Mouse (Mus musculus) Muller cell, postnatal 12 days (primary cell): ENCODE data around the gene Phf11a.
"Not testable (repeated sequence)": the region's sequence is repeated elsewhere in the genome, so short reads cannot be mapped to it uniquely, and the experiment has no call there.

Experiments
- DNase-seq: peaks from one replicate; pipeline ENCODE4 v3.0.0-alpha.2; 2015; ENCODE audit errors: inconsistent ontology term

Gene Phf11a

DNA sequence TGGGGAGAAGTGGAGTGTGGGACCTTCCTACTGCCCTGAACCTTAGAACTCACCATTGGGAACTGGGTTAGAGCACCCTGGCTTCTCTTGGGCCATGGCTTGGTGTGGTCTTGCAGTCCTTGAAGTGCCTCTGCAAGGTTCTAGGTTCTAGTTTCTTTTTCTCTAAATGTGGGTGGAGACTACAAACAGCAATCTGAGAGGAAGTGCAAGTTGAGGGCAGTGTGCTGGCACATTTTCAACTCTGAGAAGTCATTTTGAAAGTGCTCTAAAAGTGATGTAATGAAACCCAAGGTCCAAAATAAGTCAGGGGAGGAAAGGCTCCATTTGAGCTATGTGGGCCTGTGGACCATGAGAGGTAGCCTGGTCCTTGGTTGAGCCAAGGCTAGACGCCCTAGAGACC lies at the start of gene Phf11a:
Gene Phf11a (minus strand): TSS at position 132 of the 400 bp plus-strand sequence.
- not testable (repeated sequence) for DNase-seq

DNA sequence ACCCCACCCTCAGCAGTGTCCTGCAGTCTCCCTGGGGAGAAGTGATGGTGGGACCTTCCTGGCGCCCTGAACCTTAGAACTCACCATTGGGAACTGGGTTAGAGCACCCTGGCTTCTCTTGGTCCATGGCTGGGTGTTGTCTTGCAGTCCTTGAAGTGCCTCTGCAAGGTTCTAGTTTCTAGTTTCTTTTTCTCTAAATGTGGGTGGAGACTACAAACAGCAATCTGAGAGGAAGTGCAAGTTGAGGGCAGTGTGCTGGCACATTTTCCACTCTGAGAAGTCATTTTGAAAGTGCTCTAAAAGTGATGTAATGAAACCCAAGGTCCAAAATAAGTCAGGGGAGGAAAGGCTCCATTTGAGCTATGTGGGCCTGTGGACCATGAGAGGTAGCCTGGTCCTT lies 43.9 kb upstream of the Phf11a start, which contains the start of gene Phf11b:
Gene Phf11b (minus strand): TSS at position 163 of the 400 bp plus-strand sequence.
- not testable (repeated sequence) for DNase-seq

DNA sequence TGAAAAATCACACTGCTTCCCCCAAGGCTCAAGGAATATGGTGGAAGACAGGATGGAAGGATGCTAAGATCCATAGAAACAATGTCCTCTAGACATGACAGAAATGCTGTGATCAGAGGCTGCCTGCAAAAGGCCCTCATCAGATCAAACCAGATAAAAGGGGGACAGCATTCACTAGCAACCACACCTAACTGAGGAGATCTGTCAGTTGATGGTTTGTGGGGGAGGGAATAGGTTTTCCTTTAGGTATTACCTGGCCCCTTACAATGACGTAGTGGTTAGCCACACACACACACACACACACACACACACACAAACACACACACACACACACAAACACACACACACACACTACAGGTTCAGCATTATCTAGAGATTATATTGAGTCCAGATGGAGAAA lies 42.2 kb upstream of the Phf11a start:
- DNase-seq, result no peak

DNA sequence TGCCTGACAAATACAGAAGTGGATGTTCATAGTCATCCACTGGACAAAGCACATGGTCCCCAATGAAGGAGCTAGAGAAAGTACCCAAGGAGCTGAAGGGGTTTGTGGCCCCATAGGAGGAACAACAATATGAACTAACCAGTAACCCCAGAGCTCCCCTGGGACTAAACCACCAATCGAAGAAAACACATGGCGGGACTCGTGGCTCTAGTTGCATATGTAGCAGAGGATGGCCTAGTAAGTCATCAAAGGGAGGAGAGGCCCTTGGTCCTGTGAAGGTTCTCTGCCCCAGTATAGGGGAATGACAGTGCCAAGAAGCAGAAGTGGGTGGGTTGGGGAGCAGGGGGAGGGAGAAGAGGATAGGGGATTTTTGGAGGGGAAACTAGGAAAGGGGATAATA lies 38.7 kb upstream of the Phf11a start:
- not testable (repeated sequence) for DNase-seq

DNA sequence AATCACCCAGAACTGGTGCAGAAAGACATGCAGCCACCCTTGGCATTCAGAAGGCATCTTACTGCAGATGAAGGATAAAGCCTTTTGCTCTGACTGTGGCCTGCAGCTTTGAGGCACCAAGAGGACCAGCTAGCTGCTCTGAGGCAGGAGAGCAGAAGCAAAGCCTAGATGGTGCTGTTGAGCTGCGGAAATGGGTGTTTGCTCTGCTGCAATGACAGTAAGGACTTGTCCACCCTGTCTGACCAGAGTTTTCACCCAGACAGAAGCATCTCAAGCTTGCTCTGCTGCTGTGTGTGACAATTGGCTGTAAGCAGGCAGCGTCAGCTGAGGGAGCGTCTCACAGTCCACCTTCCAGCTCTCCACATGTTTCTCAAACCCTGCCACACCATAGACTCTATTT lies 33.2 kb upstream of the Phf11a start:
- DNase-seq, result peak; percentile 3

DNA sequence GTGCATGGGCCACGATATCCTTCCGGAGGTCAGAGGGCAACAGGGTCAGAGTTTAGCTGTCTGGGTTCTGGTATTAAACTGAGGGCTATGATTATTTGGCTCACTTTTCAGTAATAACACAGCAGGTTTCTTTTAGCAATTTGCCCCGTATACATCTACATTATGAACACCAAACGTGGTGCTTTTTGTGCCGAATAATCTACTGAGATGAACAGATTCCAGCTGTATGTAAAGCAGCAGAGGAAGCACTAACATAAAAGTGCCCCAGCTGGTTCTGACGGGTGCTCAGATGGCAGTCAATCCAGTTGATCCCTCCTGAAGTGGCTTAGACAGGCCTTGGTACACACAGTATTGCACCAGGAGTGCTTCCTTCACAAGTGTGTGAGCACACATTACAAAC lies 22.6 kb upstream of the Phf11a start:
- DNase-seq, result not testable (repeated sequence)

DNA sequence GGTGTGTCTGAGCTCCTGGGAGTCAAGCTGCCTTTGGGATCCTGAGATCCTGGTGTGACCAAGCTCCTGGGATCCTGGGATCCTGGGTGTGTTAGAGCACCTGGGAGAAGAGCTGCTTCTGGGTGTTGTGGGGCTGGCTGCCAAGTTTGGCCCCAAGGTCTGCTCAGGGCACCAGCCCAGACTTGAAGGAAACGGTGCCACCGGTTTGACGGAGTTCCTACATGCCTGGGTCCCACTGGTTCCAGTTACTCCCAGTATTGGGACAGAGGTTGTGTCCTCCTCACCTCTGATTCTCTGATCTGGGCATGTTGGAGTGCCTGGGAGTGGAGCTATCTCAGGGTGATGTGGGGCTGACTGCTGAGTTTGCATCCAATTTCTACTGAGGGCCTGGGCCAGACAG lies 21.7 kb upstream of the Phf11a start:
- not testable (repeated sequence) for DNase-seq

DNA sequence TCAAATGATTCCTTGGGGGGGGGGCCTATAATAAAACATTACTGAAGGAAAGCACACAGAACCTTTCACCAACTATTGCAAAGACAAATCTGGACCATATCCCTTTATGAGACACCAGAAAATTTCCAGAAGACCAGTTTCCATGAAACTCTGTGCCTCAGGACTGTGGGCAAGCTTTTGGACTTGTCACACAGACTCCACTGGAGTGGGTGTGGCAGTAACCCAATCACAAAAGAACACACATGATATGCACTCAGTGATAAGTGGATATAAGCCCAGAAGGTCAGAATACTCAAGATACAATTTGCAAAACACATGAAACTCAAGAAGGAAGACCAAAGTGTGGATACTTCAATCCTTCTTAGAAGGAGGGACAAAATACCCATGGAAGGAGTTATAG lies 5.6 kb downstream of the Phf11a start:
- DNase-seq, result not testable (repeated sequence)

DNA sequence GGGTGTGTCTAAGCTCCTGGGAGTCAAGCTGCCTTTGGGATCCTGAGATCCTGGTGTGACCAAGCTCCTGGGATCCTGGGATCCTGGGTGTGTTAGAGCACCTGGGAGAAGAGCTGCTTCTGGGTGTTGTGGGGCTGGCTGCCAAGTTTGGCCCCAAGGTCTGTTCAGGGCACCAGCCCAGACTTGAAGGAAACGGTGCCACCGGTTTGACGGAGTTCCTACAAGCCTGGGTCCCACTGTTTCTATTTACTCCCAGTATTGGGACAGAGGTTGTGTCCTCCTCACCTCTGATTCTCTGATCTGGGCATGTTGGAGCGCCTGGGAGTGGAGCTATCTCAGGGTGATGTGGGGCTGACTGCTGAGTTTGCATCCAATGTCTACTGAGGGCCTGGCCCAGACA lies 22.4 kb downstream of the Phf11a start:
- not testable (repeated sequence) for DNase-seq

DNA sequence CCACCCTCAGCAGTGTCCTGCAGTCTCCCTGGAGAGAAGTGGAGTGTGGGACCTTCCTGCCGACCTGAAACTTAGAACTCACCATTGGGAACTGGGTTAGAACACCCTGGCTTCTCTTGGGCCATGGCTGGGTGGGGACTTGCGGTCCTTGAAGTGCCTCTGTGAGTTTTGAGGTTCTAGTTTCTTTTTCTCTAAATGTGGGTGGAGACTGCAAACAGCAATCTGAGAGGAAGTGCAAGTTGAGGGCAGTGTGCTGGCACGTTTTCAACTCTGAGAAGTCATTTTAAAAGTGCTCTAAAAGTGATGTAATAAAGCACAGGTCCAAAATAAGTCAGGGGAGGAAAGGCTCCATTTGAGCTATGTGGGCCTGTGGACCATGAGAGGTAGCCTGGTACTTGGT lies 37.3 kb downstream of the Phf11a start, which contains the start of gene Gm6904:
Gene Gm6904 (minus strand): TSS at position 161 of the 400 bp plus-strand sequence.
- no peak for DNase-seq

DNA sequence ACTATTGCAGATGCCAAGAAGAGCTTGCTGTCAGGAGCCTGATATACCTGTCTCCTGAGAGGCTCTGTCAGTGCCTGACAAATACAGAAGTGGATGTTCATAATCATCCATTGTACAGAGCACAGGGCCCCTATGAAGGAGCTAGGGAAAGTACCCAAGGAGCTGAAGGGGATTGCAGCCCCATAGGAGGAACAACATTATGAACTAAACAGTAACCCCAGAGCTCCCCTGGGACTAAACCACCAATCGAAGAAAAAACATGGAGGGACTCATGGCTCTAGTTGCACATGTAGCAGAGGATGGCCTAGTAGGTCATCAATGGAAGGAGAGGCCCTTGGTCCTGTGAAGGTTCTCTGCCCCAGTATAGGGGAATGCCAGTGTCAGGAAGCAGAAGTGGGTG lies 41.5 kb downstream of the Phf11a start:
- DNase-seq, result not testable (repeated sequence)

DNA sequence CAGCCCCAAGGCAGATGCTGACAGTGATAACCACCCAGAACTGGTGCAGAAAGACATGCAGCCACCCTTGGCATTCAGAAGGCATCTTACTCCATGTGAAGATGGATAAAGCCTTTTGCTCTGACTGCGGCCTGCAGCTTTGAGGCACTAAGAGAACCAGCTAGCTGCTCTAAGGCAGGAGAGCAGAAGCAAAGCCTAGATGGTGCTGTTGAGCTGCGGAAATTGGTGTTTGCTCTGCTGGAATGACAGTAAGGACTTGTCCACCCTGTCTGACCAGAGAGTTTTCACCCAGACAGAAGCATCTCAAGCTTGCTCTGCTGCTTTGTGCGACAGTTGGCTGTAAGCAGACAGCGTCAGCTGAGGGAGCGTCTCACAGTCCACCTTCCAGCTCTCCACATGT lies 47.0 kb downstream of the Phf11a start:
- not testable (repeated sequence) for DNase-seq

DNA sequence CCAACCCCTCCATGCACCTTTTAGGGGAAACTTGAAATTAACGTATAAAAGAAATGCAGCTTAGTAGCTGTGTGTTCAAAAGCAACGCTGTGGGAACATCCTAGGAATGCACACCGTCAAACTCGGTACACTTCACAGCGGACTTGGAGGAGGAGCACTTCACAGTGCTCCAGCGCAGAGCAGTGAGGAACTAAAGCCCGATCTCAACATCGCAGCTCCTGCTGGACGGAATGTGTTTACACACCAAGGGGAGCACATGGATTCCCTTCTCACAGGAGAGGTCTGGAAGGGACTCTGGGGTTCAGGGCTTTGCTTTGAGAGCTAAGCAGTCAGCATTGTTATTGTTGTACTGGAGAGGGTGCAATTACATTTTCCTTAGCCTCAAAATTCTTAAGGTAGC lies 63.7 kb downstream of the Phf11a start:
- DNase-seq, result no peak

DNA sequence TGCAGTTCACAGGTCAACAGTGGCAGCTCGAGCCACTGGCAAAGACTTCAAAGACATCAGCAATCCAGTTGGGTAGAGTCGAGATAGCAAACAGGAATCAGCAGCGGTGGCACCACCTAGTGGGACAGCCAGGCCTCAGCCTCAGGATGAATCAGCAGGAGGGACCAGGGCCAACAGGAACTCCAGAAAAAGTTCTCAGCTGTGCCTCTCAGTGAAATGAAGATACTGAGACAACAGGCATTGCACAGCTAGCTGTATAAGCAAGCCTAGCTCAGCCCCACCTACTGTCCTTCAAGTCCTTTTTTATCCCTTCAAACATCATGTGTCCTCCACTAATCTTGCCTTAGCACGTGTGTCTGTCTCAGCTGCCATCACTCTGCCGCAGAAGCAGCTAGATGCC lies 65.3 kb downstream of the Phf11a start:
- DNase-seq, result peak; percentile 44

DNA sequence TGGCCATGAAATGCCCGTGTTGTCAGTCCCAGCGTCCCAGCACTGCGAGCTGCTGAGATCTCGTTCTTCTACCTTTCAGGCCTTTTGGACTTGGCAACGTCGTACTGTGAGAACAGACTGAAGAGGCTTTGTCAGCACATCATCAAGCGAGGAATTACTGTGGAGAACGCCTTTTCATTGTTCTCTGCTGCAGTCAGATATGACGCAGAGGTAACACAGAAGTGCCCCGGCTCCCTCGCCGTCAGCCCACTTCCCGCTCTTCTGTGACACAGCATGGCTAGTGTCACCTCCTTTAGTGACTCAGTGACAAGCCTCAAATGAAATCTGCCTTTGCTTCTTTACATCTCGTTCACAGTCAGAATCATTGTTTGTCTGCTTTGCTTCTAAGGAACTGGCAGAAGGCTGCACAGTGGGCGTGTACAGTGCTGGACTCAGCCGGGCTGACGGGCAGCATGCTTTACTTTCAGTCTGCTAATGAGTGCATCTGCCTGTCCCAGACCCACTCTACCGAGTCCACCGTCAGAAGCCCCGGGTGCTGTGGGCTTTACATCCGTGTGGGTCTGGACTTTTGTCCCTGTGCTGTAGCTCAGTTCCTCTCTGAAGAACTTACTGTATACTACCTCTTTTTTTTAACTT lies 66.9 kb downstream of the Phf11a start:
- no peak for DNase-seq

DNA sequence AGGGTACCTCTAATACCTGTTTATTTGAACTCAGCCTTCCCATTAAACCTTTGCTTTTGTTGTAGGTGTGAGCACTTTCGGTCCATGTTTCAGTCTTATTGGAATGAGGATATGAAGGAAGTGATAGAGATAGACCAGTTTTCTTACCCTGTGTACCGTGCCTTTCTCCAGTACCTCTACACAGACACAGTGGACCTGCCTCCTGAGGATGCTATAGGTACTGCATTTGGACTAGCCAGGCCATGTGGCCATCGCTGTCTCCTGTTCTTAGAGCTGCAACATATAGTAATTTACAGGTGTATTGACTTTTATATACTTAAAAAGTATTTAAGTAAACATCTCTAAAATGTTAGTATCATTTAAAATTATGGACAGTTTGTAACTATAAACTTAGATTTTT lies 67.5 kb downstream of the Phf11a start:
- DNase-seq, result no peak
